22 mouse cellular contexts compared by ENCODE assay signal in genomic region chr6:78425497-78425896, GRCm38 (mm10). TPM values are rescaled to one million over a fixed set of nuclear protein-coding genes. Genes with fewer than 3 reads are reported as not detected.
"Had no signal": no experiment of that assay in that cellular context is flagged by ENCODE, and none has a peak within 500 bp of the region (broad histone marks: within the 10 kb centered on the region; RNA-seq: fewer than 3 reads in every experiment).

No protein-coding gene starts in this region.

- ATAC-seq: liver, postnatal 0 days; lung, postnatal 0 days; midbrain, embryonic 13.5 days; midbrain, embryonic 15.5 days had no signal

- DNase-seq: liver, postnatal 0 days; lung, adult 2 months; lung, postnatal 14 days; lung, postnatal 36 days; right cerebral cortex, postnatal 14 days; thymus, adult 18-20 months; thymus, postnatal 14 days; thymus, postnatal 36 days had no signal

- H3K27me3 ChIP-seq: lung, embryonic 15.5 days; megakaryocyte, embryonic 14.5 days; midbrain, embryonic 13.5 days; midbrain, embryonic 15.5 days; neural tube, embryonic 12.5 days had no signal

- H3K27ac ChIP-seq: lung, embryonic 15.5 days; macrophage; midbrain, embryonic 13.5 days; midbrain, embryonic 15.5 days; neural tube, embryonic 12.5 days had no signal

- H3K36me3 ChIP-seq: lung, embryonic 15.5 days; midbrain, embryonic 13.5 days; midbrain, embryonic 15.5 days; neural tube, embryonic 12.5 days had no signal

- H3K9me3 ChIP-seq: lung, embryonic 15.5 days; midbrain, embryonic 13.5 days; midbrain, embryonic 15.5 days; neural tube, embryonic 12.5 days had no signal

- H3K9ac ChIP-seq: liver, postnatal 0 days; lung, embryonic 15.5 days; midbrain, embryonic 13.5 days; midbrain, embryonic 15.5 days; neural tube, embryonic 12.5 days had no signal

- H3K4me2 ChIP-seq: lung, embryonic 15.5 days; midbrain, embryonic 11.5 days; midbrain, embryonic 13.5 days; midbrain, embryonic 15.5 days; neural tube, embryonic 12.5 days had no signal

- H3K4me1 ChIP-seq: lung, embryonic 15.5 days; megakaryocyte, embryonic 14.5 days; midbrain, embryonic 13.5 days; midbrain, embryonic 15.5 days; neural tube, embryonic 12.5 days had no signal

- H3K4me3 ChIP-seq: lung, embryonic 15.5 days; megakaryocyte, embryonic 14.5 days; midbrain, embryonic 13.5 days; midbrain, embryonic 15.5 days; neural tube, embryonic 12.5 days had no signal

RNA-seq across cellular contexts. Expression of gene Reg1, which starts 3.0 kb away (rescaled TPM):
- total RNA-seq: megakaryocyte progenitor cell, adult 5-6 weeks; midbrain, postnatal 0 days; monocyte, adult 5-6 weeks; neutrophil, adult 5-6 weeks had no signal
- polyA plus RNA-seq: lung, adult 2 months; lung, embryonic 15.5 days; lung, postnatal 0 days; macrophage; midbrain, embryonic 11.5 days; midbrain, embryonic 13.5 days; midbrain, embryonic 15.5 days; midbrain, postnatal 0 days; neural tube, embryonic 12.5 days; neural tube, embryonic 14.5 days had no signal

RNA-seq across cellular contexts. Expression of gene Reg2, which starts 30.1 kb away (rescaled TPM):
- total RNA-seq: megakaryocyte progenitor cell, adult 5-6 weeks; midbrain, postnatal 0 days; monocyte, adult 5-6 weeks; neutrophil, adult 5-6 weeks had no signal
- polyA plus RNA-seq: liver, postnatal 0 days; lung, adult 2 months; lung, embryonic 15.5 days; lung, postnatal 0 days; macrophage; midbrain, embryonic 11.5 days; midbrain, embryonic 13.5 days; midbrain, embryonic 15.5 days; midbrain, postnatal 0 days; neural tube, embryonic 12.5 days; neural tube, embryonic 14.5 days; thymus, postnatal 0 days had no signal

RNA-seq across cellular contexts. Expression of gene Reg3g, which starts 43.2 kb away (rescaled TPM):
- total RNA-seq: megakaryocyte progenitor cell, adult 5-6 weeks; midbrain, postnatal 0 days; monocyte, adult 5-6 weeks; neutrophil, adult 5-6 weeks had no signal
- polyA plus RNA-seq: liver, postnatal 0 days; macrophage; midbrain, embryonic 11.5 days; midbrain, embryonic 13.5 days; midbrain, embryonic 15.5 days; neural tube, embryonic 12.5 days; neural tube, embryonic 14.5 days had no signal

RNA-seq across cellular contexts. Expression of gene Reg3a, which starts 45.0 kb away (rescaled TPM):
- total RNA-seq: megakaryocyte progenitor cell, adult 5-6 weeks; midbrain, postnatal 0 days; monocyte, adult 5-6 weeks; neutrophil, adult 5-6 weeks had no signal
- polyA plus RNA-seq: liver, postnatal 0 days; lung, adult 2 months; lung, embryonic 15.5 days; lung, postnatal 0 days; macrophage; midbrain, embryonic 11.5 days; midbrain, embryonic 13.5 days; midbrain, embryonic 15.5 days; midbrain, postnatal 0 days; neural tube, embryonic 12.5 days had no signal

RNA-seq across cellular contexts. Expression of gene Reg3d, which starts 46.8 kb away (rescaled TPM):
- total RNA-seq: megakaryocyte progenitor cell, adult 5-6 weeks; midbrain, postnatal 0 days; monocyte, adult 5-6 weeks; neutrophil, adult 5-6 weeks had no signal
- polyA plus RNA-seq: liver, postnatal 0 days; lung, adult 2 months; lung, embryonic 15.5 days; lung, postnatal 0 days; macrophage; midbrain, embryonic 11.5 days; midbrain, embryonic 13.5 days; midbrain, embryonic 15.5 days; midbrain, postnatal 0 days; neural tube, embryonic 12.5 days; neural tube, embryonic 14.5 days; thymus, postnatal 0 days had no signal
